Mouse (Mus musculus) retina, postnatal 7 days (tissue): Measurements from ENCODE around the gene Chd4.

ENCODE experiments used
- DNase-seq: peaks from one replicate; pipeline ENCODE4 v3.0.0-alpha.2; 2012; ENCODE audit warnings: low read depth, low spot score

The Chd4 gene

GRCm38 (mm10) chr6:125139747-125140146 is 44.0 kb downstream of the Chd4 start:
- no peak for DNase-seq

- DNase-seq: no peak
Measured at GRCm38 (mm10) chr6:125142436-125142835, 46.7 kb downstream of the Chd4 start.

- no peak for DNase-seq
Measured at GRCm38 (mm10) chr6:125143128-125143527, 47.3 kb downstream of the Chd4 start.

- no peak for DNase-seq
Measured at GRCm38 (mm10) chr6:125143904-125144303, 48.1 kb downstream of the Chd4 start.

- DNase-seq: peak; percentile 86
Measured at GRCm38 (mm10) chr6:125145001-125145400, 49.2 kb downstream of the Chd4 start, which contains the start of gene Iffo1. Iffo1 (plus strand) TSS chr6:125145241.

GRCm38 (mm10) chr6:125145479-125145951 is 49.7 kb downstream of the Chd4 start:
- no peak for DNase-seq

- no peak for DNase-seq
Measured at GRCm38 (mm10) chr6:125146148-125146547, 50.4 kb downstream of the Chd4 start.

- DNase-seq: no peak
Measured at GRCm38 (mm10) chr6:125146797-125147196, 51.0 kb downstream of the Chd4 start.

- DNase-seq: no peak
Measured at GRCm38 (mm10) chr6:125147329-125147728, 51.5 kb downstream of the Chd4 start.

GRCm38 (mm10) chr6:125148251-125148925 is 52.6 kb downstream of the Chd4 start:
- DNase-seq: no peak

GRCm38 (mm10) chr6:125148926-125149568 is 53.3 kb downstream of the Chd4 start:
- no peak for DNase-seq

GRCm38 (mm10) chr6:125149569-125149950 is 53.8 kb downstream of the Chd4 start:
- no peak for DNase-seq

- no peak for DNase-seq
Measured at GRCm38 (mm10) chr6:125152212-125153017, 56.6 kb downstream of the Chd4 start.

GRCm38 (mm10) chr6:125153018-125153389 is 57.2 kb downstream of the Chd4 start:
- no peak for DNase-seq

GRCm38 (mm10) chr6:125153682-125154081 is 57.9 kb downstream of the Chd4 start:
- no peak for DNase-seq

GRCm38 (mm10) chr6:125154550-125154949 is 58.8 kb downstream of the Chd4 start:
- DNase-seq: no peak

- no peak for DNase-seq
Measured at GRCm38 (mm10) chr6:125155262-125155661, 59.5 kb downstream of the Chd4 start.

GRCm38 (mm10) chr6:125156491-125156890 is 60.7 kb downstream of the Chd4 start:
- DNase-seq: no peak

GRCm38 (mm10) chr6:125156903-125157614 is 61.3 kb downstream of the Chd4 start:
- DNase-seq: no peak

- DNase-seq: no peak
Measured at GRCm38 (mm10) chr6:125158944-125159492, 63.2 kb downstream of the Chd4 start.

GRCm38 (mm10) chr6:125159773-125160557 is 64.2 kb downstream of the Chd4 start:
- DNase-seq: no peak
